Mouse (Mus musculus): ENCODE measurements around the gene Tex22.

GRCm38 (mm10) chr12:113038414-113038813, 35.9 kb upstream of the Tex22 start:
- TF ChIP-seq CTCF (IDR thresholded peaks at IDR 0.05; ENCODE audit: control insufficient read depth, insufficient read depth, low read length) (no peak), POLR2A (IDR thresholded peaks at IDR 0.05; ENCODE audit: borderline replicate concordance, control insufficient read depth, low read depth, low read length) (no peak)
